Mouse (Mus musculus) left cerebral cortex, adult 11 months (tissue): ENCODE measurements around the gene Dclk1.

Experiments
- DNase-seq: peaks from one replicate; pipeline ENCODE4 v3.0.0; 2022; ENCODE audit warnings: low spot score

Dclk1 gene

GRCm38 (mm10) chr3:55336895-55337294 lies 94.7 kb downstream of the Dclk1 start:
- no peak for DNase-seq

- DNase-seq, result no peak
These were observed 95.5 kb downstream of the Dclk1 start for GRCm38 (mm10) chr3:55337671-55338070.

- DNase-seq, result no peak
These were observed 100.3 kb downstream of the Dclk1 start for GRCm38 (mm10) chr3:55342445-55342844.

- no peak for DNase-seq
These were observed 105.3 kb downstream of the Dclk1 start for GRCm38 (mm10) chr3:55347371-55348025.

GRCm38 (mm10) chr3:55348026-55348390 lies 105.8 kb downstream of the Dclk1 start:
- no peak for DNase-seq

- DNase-seq, result no peak
These were observed 108.0 kb downstream of the Dclk1 start for GRCm38 (mm10) chr3:55350194-55350593.

GRCm38 (mm10) chr3:55351281-55352052 lies 109.3 kb downstream of the Dclk1 start:
- DNase-seq, result peak; percentile 78

GRCm38 (mm10) chr3:55352529-55352928 lies 110.4 kb downstream of the Dclk1 start:
- no peak for DNase-seq

GRCm38 (mm10) chr3:55353169-55353568 lies 111.0 kb downstream of the Dclk1 start:
- DNase-seq, result no peak

GRCm38 (mm10) chr3:55353909-55354511 lies 111.8 kb downstream of the Dclk1 start:
- no peak for DNase-seq

GRCm38 (mm10) chr3:55354765-55355164 lies 112.6 kb downstream of the Dclk1 start:
- peak; percentile 75 for DNase-seq

GRCm38 (mm10) chr3:55358486-55358885 lies 116.3 kb downstream of the Dclk1 start:
- no peak for DNase-seq

- no peak for DNase-seq
These were observed 118.7 kb downstream of the Dclk1 start for GRCm38 (mm10) chr3:55360836-55361235.

GRCm38 (mm10) chr3:55367166-55367565 lies 125.0 kb downstream of the Dclk1 start:
- DNase-seq, result no peak

GRCm38 (mm10) chr3:55369156-55369555 lies 127.0 kb downstream of the Dclk1 start:
- no peak for DNase-seq

- DNase-seq, result peak; percentile 80
These were observed 131.5 kb downstream of the Dclk1 start for GRCm38 (mm10) chr3:55373689-55374088.

GRCm38 (mm10) chr3:55378591-55378990 lies 136.4 kb downstream of the Dclk1 start:
- DNase-seq, result no peak

- DNase-seq, result no peak
These were observed 138.3 kb downstream of the Dclk1 start for GRCm38 (mm10) chr3:55380471-55380870.

GRCm38 (mm10) chr3:55392605-55393004 lies 150.4 kb downstream of the Dclk1 start:
- DNase-seq, result no peak

- no peak for DNase-seq
These were observed 151.4 kb downstream of the Dclk1 start for GRCm38 (mm10) chr3:55393549-55393948.

GRCm38 (mm10) chr3:55396792-55397191 lies 154.6 kb downstream of the Dclk1 start:
- no peak for DNase-seq

GRCm38 (mm10) chr3:55397752-55398693 lies 155.9 kb downstream of the Dclk1 start:
- DNase-seq, result no peak
